Mouse (Mus musculus): ENCODE measurements around the gene Ccdc122. TPM values are rescaled to one million over a fixed set of nuclear protein-coding genes. Genes with fewer than 3 reads are reported as not detected.

The Ccdc122 gene
- polyA plus RNA-seq, 1 experiment = not detected

GRCm38 (mm10) chr14:77147635-77148034 is 111.1 kb downstream of the Ccdc122 start:
- no peak overlapping the region for H3K4me3 ChIP-seq (ENCODE audit: insufficient read depth, low read depth, low read length)
- TF ChIP-seq POLR2A (IDR thresholded peaks at IDR 0.05; ENCODE audit: insufficient read depth, low read depth, low read length) = no peak
- no peak for TF ChIP-seq CTCF (IDR thresholded peaks at IDR 0.05; ENCODE audit: insufficient read depth, low read depth, low read length)
- WGBS = 41% methylated on average over 1 of the region's 1 CpGs
- no peak overlapping the region for H3K27ac ChIP-seq (ENCODE audit: insufficient read depth, low read depth, low read length)
- no peaks in the 10 kb centered on the region for H3K4me1 ChIP-seq (ENCODE audit: control insufficient read depth, insufficient read depth, low read length)

- WGBS = 86% methylated on average over 6 of the region's 6 CpGs
- no peak for TF ChIP-seq POLR2A (IDR thresholded peaks at IDR 0.05; ENCODE audit: insufficient read depth, low read depth, low read length)
- no peak for TF ChIP-seq CTCF (IDR thresholded peaks at IDR 0.05; ENCODE audit: insufficient read depth, low read depth, low read length)
- no peak overlapping the region for H3K27ac ChIP-seq (ENCODE audit: insufficient read depth, low read depth, low read length)
- no peak overlapping the region for H3K4me3 ChIP-seq (ENCODE audit: insufficient read depth, low read depth, low read length)
- H3K4me1 ChIP-seq (ENCODE audit: control insufficient read depth, insufficient read depth, low read length) = no peaks in the 10 kb centered on the region
These were observed 114.0 kb downstream of the Ccdc122 start for GRCm38 (mm10) chr14:77150556-77150955.

- TF ChIP-seq CTCF (IDR thresholded peaks at IDR 0.05; ENCODE audit: insufficient read depth, low read depth, low read length) (no peak), POLR2A (IDR thresholded peaks at IDR 0.05; ENCODE audit: insufficient read depth, low read depth, low read length) (no peak)
- H3K4me1 ChIP-seq (ENCODE audit: control insufficient read depth, insufficient read depth, low read length) = no peaks in the 10 kb centered on the region
- WGBS = 89% methylated on average over 7 of the region's 7 CpGs
- no peak overlapping the region for H3K4me3 ChIP-seq (ENCODE audit: insufficient read depth, low read depth, low read length)
- no peak overlapping the region for H3K27ac ChIP-seq (ENCODE audit: insufficient read depth, low read depth, low read length)
These were observed 114.9 kb downstream of the Ccdc122 start for GRCm38 (mm10) chr14:77151431-77151830.

GRCm38 (mm10) chr14:77156222-77156910 is 119.8 kb downstream of the Ccdc122 start, which contains the start of gene Enox1:
Enox1 (plus strand) TSS chr14:77156763.
- Histone ChIP-seq H3K27ac (ENCODE audit: insufficient read depth, low read depth, low read length) (peak within 1 kb of the TSS; percentile 80), H3K4me3 (ENCODE audit: insufficient read depth, low read depth, low read length) (peak within 1 kb of the TSS; percentile 91), H3K4me1 (ENCODE audit: control insufficient read depth, insufficient read depth, low read length) (peaks cover 4% of the 10 kb centered on the region)
- WGBS = under 1% methylated on average over 73 of the region's 73 CpGs
- TF ChIP-seq POLR2A (IDR thresholded peaks at IDR 0.05; ENCODE audit: insufficient read depth, low read depth, low read length) (peak; percentile 78; the same call in 1 of the 2 replicates), CTCF (IDR thresholded peaks at IDR 0.05; ENCODE audit: insufficient read depth, low read depth, low read length) (no peak)

GRCm38 (mm10) chr14:77156911-77157504 is 120.4 kb downstream of the Ccdc122 start:
- WGBS = 1% methylated on average over 64 of the region's 64 CpGs
- H3K27ac ChIP-seq (ENCODE audit: insufficient read depth, low read depth, low read length) = peak overlapping the region; percentile 80
- H3K4me1 ChIP-seq (ENCODE audit: control insufficient read depth, insufficient read depth, low read length) = peaks cover 4% of the 10 kb centered on the region
- TF ChIP-seq CTCF (IDR thresholded peaks at IDR 0.05; ENCODE audit: insufficient read depth, low read depth, low read length) (no peak), POLR2A (IDR thresholded peaks at IDR 0.05; ENCODE audit: insufficient read depth, low read depth, low read length) (no peak)
- H3K4me3 ChIP-seq (ENCODE audit: insufficient read depth, low read depth, low read length) = peak overlapping the region; percentile 91

GRCm38 (mm10) chr14:77157505-77157911 is 120.9 kb downstream of the Ccdc122 start:
- H3K27ac ChIP-seq (ENCODE audit: insufficient read depth, low read depth, low read length) = peak overlapping the region; percentile 80; the same call in 1 of the 2 replicates
- no peak for TF ChIP-seq POLR2A (IDR thresholded peaks at IDR 0.05; ENCODE audit: insufficient read depth, low read depth, low read length)
- no peak for TF ChIP-seq CTCF (IDR thresholded peaks at IDR 0.05; ENCODE audit: insufficient read depth, low read depth, low read length)
- peaks cover 4% of the 10 kb centered on the region for H3K4me1 ChIP-seq (ENCODE audit: control insufficient read depth, insufficient read depth, low read length)
- H3K4me3 ChIP-seq (ENCODE audit: insufficient read depth, low read depth, low read length) = peak overlapping the region; percentile 91
- under 1% methylated on average over 31 of the region's 31 CpGs for WGBS

GRCm38 (mm10) chr14:77159397-77159796 is 122.8 kb downstream of the Ccdc122 start:
- Histone ChIP-seq H3K4me3 (ENCODE audit: insufficient read depth, low read depth, low read length) (no peak overlapping the region), H3K27ac (ENCODE audit: insufficient read depth, low read depth, low read length) (no peak overlapping the region)

More at GRCm38 (mm10) chr14:77159397-77159796, 122.8 kb downstream of the Ccdc122 start:
- WGBS = 57% methylated on average over 5 of the region's 5 CpGs
- TF ChIP-seq POLR2A (IDR thresholded peaks at IDR 0.05; ENCODE audit: insufficient read depth, low read depth, low read length) = no peak
- no peak for TF ChIP-seq CTCF (IDR thresholded peaks at IDR 0.05; ENCODE audit: insufficient read depth, low read depth, low read length)
- peaks cover 4% of the 10 kb centered on the region for H3K4me1 ChIP-seq (ENCODE audit: control insufficient read depth, insufficient read depth, low read length)

Other genes with a start within 250 kb of the Ccdc122 start
- gene Lacc1, start 132 bp downstream of the Ccdc122 start, polyA plus RNA-seq (2012; ENCODE audit: insufficient read depth, insufficient read length, low replicate concordance, missing spikeins) = not detected in 2 replicates
- not detected in 2 replicates for gene Enox1, start 120.0 kb downstream of the Ccdc122 start, polyA plus RNA-seq (2012; ENCODE audit: insufficient read depth, insufficient read length, low replicate concordance, missing spikeins)